19 mouse cellular contexts compared by ENCODE assay signal in genomic region chr6:122440632-122441226, GRCm38 (mm10). TPM values are rescaled to one million over a fixed set of nuclear protein-coding genes. Genes with fewer than 3 reads are reported as not detected.
A peak's percentile ranks its signal among the peaks of the same experiment; 100 is the strongest.
DNase-seq lines count a peak whose midpoint lies in the region; ATAC-seq and TF ChIP-seq lines count a peak whose summit lies in the region.
"Had no signal": no experiment of that assay in that cellular context is flagged by ENCODE, and none has a peak within 500 bp of the region (broad histone marks: within the 10 kb centered on the region; RNA-seq: fewer than 3 reads in every experiment).

No protein-coding gene starts in this region.

- no peaks in the 10 kb centered on the region for H3K27me3 ChIP-seq in forebrain, embryonic 14.5 days (replicated peaks; ENCODE audit: control insufficient read depth, insufficient read depth, low read length)
- no peaks in the 10 kb centered on the region for H3K27me3 ChIP-seq in forebrain, embryonic 10.5 days (ENCODE audit: poor library complexity, severe bottlenecking)
- no peaks in the 10 kb centered on the region for H3K27me3 ChIP-seq in hindbrain, postnatal 0 days (ENCODE audit: insufficient read depth, low read length)
- H3K27me3 ChIP-seq in midbrain, embryonic 16.5 days (ENCODE audit: control insufficient read depth, insufficient read depth, low read depth, low read length), result no peaks in the 10 kb centered on the region
- H3K27me3 ChIP-seq: heart, embryonic 12.5 days; liver, embryonic 13.5 days had no signal

- peak; percentile 16 for DNase-seq in forebrain, embryonic 14.5 days (ENCODE audit: low spot score)
- DNase-seq in forebrain, embryonic 10.5 days (ENCODE audit: extremely low spot score, low spot score), result no peak
- peak; percentile 70 for DNase-seq in brain, embryonic 14.5 days (ENCODE audit: low read depth)
- DNase-seq in hindbrain, postnatal 0 days (ENCODE audit: low spot score), result peak; percentile 22
- DNase-seq in lung, postnatal 25 days (ENCODE audit: low spot score), result no peak
- DNase-seq in cerebellum, postnatal 36 days, result no peak
- DNase-seq: adrenal gland, postnatal 36 days; cerebellum, adult 18-20 months; heart, adult 11 months; heart, postnatal 14 days; kidney, adult 8-10 months; kidney, postnatal 25 days; liver, embryonic 13.5 days; lung, embryonic 14.5 days; lung, postnatal 4 days had no signal

- no peak overlapping the region for H3K4me3 ChIP-seq in forebrain, embryonic 14.5 days (ENCODE audit: low read depth, low read length)
- H3K4me3 ChIP-seq in forebrain, embryonic 10.5 days, result no peak overlapping the region
- no peak overlapping the region for H3K4me3 ChIP-seq in hindbrain, postnatal 0 days (ENCODE audit: low read length)
- H3K4me3 ChIP-seq in midbrain, embryonic 16.5 days (ENCODE audit: low read depth, low read length), result no peak overlapping the region
- H3K4me3 ChIP-seq: heart, embryonic 12.5 days; liver, embryonic 13.5 days had no signal

- no peak overlapping the region for H3K4me2 ChIP-seq in forebrain, embryonic 14.5 days (ENCODE audit: low read length)
- no peak overlapping the region for H3K4me2 ChIP-seq in hindbrain, postnatal 0 days (ENCODE audit: low read depth, low read length)
- no peak overlapping the region for H3K4me2 ChIP-seq in midbrain, embryonic 16.5 days (ENCODE audit: low read length)
- H3K4me2 ChIP-seq: heart, embryonic 12.5 days; liver, embryonic 13.5 days; lung, embryonic 14.5 days had no signal

- peaks cover 2% of the 10 kb centered on the region; the same call in 1 of the 2 replicates for H3K36me3 ChIP-seq in forebrain, embryonic 14.5 days (ENCODE audit: control insufficient read depth, insufficient read depth, low read length)
- no peaks in the 10 kb centered on the region for H3K36me3 ChIP-seq in forebrain, embryonic 10.5 days (replicated peaks)
- H3K36me3 ChIP-seq in hindbrain, postnatal 0 days (ENCODE audit: insufficient read depth, low read length), result no peaks in the 10 kb centered on the region
- no peaks in the 10 kb centered on the region for H3K36me3 ChIP-seq in midbrain, embryonic 16.5 days (ENCODE audit: control insufficient read depth, insufficient read depth, low read length)
- H3K36me3 ChIP-seq: G1E; heart, embryonic 12.5 days; liver, embryonic 13.5 days had no signal

- ATAC-seq in forebrain, embryonic 14.5 days, result no peak
- no peak for ATAC-seq in hindbrain, postnatal 0 days
- peak; percentile 60 for ATAC-seq in midbrain, embryonic 16.5 days
- ATAC-seq in megakaryocyte progenitor cell, adult 5-6 weeks (replicated peaks; ENCODE audit: poor library complexity), result no peak

- no peak overlapping the region for H3K9ac ChIP-seq in forebrain, embryonic 14.5 days (ENCODE audit: low read length)
- no peak overlapping the region for H3K9ac ChIP-seq in hindbrain, postnatal 0 days (replicated peaks; ENCODE audit: low read length)
- H3K9ac ChIP-seq in midbrain, embryonic 16.5 days (ENCODE audit: low read depth, low read length), result no peak overlapping the region
- H3K9ac ChIP-seq: heart, embryonic 12.5 days; liver, embryonic 13.5 days; lung, embryonic 14.5 days had no signal

- H3K27ac ChIP-seq in forebrain, embryonic 14.5 days (ENCODE audit: low read depth, low read length), result no peak overlapping the region
- H3K27ac ChIP-seq in forebrain, embryonic 10.5 days, result no peak overlapping the region
- H3K27ac ChIP-seq in hindbrain, postnatal 0 days, result no peak overlapping the region
- no peak overlapping the region; the same call in 1 of the 2 replicates for H3K27ac ChIP-seq in midbrain, embryonic 16.5 days (ENCODE audit: low read length)
- H3K27ac ChIP-seq: liver, embryonic 13.5 days had no signal

- H3K4me1 ChIP-seq in forebrain, embryonic 14.5 days (ENCODE audit: control insufficient read depth, insufficient read depth, low read length), result peaks cover 4% of the 10 kb centered on the region; the same call in 1 of the 2 replicates
- no peaks in the 10 kb centered on the region for H3K4me1 ChIP-seq in forebrain, embryonic 10.5 days
- no peaks in the 10 kb centered on the region for H3K4me1 ChIP-seq in hindbrain, postnatal 0 days (ENCODE audit: insufficient read depth, low read length)
- H3K4me1 ChIP-seq in midbrain, embryonic 16.5 days (ENCODE audit: control insufficient read depth, insufficient read depth, low read length), result no peaks in the 10 kb centered on the region
- H3K4me1 ChIP-seq: heart, embryonic 12.5 days; liver, embryonic 13.5 days had no signal

- no peak for TF ChIP-seq POLR2A in brain, embryonic 14.5 days (IDR thresholded peaks at IDR 0.05; ENCODE audit: borderline replicate concordance, extremely low read depth, insufficient read depth, insufficient read length, poor library complexity, severe bottlenecking)

- no peak for TF ChIP-seq CTCF in brain, embryonic 14.5 days (IDR thresholded peaks at IDR 0.05; ENCODE audit: borderline replicate concordance, extremely low read depth, insufficient read depth, insufficient read length)
- TF ChIP-seq CTCF in hindbrain, postnatal 0 days (IDR thresholded peaks at IDR 0.05; ENCODE audit: low read depth), result no peak

- no peaks in the 10 kb centered on the region for H3K9me3 ChIP-seq in forebrain, embryonic 14.5 days (replicated peaks; ENCODE audit: control insufficient read depth, low read length)
- H3K9me3 ChIP-seq in forebrain, embryonic 10.5 days, result no peaks in the 10 kb centered on the region
- no peaks in the 10 kb centered on the region for H3K9me3 ChIP-seq in hindbrain, postnatal 0 days (ENCODE audit: low read length)
- H3K9me3 ChIP-seq in midbrain, embryonic 16.5 days (replicated peaks; ENCODE audit: control insufficient read depth, low read length, poor library complexity, severe bottlenecking), result no peaks in the 10 kb centered on the region
- H3K9me3 ChIP-seq: G1E; heart, embryonic 12.5 days; liver, embryonic 13.5 days had no signal

- WGBS in forebrain, embryonic 14.5 days, result 42% methylated on average over 4 of the region's 4 CpGs
- WGBS in forebrain, embryonic 10.5 days, result 86% methylated on average over 4 of the region's 4 CpGs
- 55% methylated on average over 4 of the region's 4 CpGs for WGBS in hindbrain, postnatal 0 days
- WGBS in midbrain, embryonic 16.5 days, result 39% methylated on average over 4 of the region's 4 CpGs

RNA-seq across cellular contexts. Expression of gene Rimklb, which starts 57.8 kb away (rescaled TPM):
- 105 and 108 TPM in 2 replicates for polyA plus RNA-seq in forebrain, embryonic 14.5 days (2014; fragmentation: Nextera tagmentation; extraction: Ambion mirVana)
- 43.0 and 44.4 TPM in 2 replicates for polyA plus RNA-seq in forebrain, embryonic 10.5 days (2016; fragmentation: Nextera tagmentation; extraction: Ambion mirVana)
- polyA plus RNA-seq in brain, embryonic 14.5 days (2012; rRNA removed), result 115 and 127 TPM in 2 replicates
- total RNA-seq in hindbrain, postnatal 0 days (2014; rRNA removed), result 96.6 and 113 TPM in 2 replicates
- 97.1 and 97.2 TPM in 2 replicates for polyA plus RNA-seq in hindbrain, postnatal 0 days (2015; fragmentation: Nextera tagmentation; extraction: Ambion mirVana)
- polyA plus RNA-seq in midbrain, embryonic 16.5 days (2015; fragmentation: Nextera tagmentation; extraction: Ambion mirVana), result 112 and 128 TPM in 2 replicates
- total RNA-seq in megakaryocyte progenitor cell, adult 5-6 weeks (2015), result not detected in 2 replicates
- not detected in 2 replicates for total RNA-seq in megakaryocyte progenitor cell, adult 5-6 weeks (2017)

Comparison
In these comparisons a context has a peak if more than half of its experiments do, and no peak if none do; other contexts are left out.
1. DNase-seq: peak in forebrain, embryonic 14.5 days (single experiment), brain, embryonic 14.5 days (single experiment) and hindbrain, postnatal 0 days (single experiment); none in forebrain, embryonic 10.5 days (single experiment), lung, postnatal 25 days (single experiment) and cerebellum, postnatal 36 days (0 of 2).